Mouse (Mus musculus) E14TG2a.4 (cell line): ENCODE results near the gene Slc24a2.

Source experiments
- H3K27me3 ChIP-seq: 2 replicates; pipeline ENCODE4 v1.6.1; 2014; ENCODE audit warnings: low read length, control low read depth; ENCODE audit not compliant: insufficient read depth
- H3K36me3 ChIP-seq: 2 replicates; pipeline ENCODE4 v1.6.1; 2014; ENCODE audit warnings: low read length, control low read depth; ENCODE audit not compliant: insufficient read depth
- H3K4me1 ChIP-seq: replicated peaks from 2 replicates; pipeline ENCODE4 v1.6.1; 2014; ENCODE audit warnings: low read depth, low read length, control low read depth
- H3K4me3 ChIP-seq: replicated peaks from 2 replicates; pipeline ENCODE4 v1.5.1; 2014; ENCODE audit warnings: mild to moderate bottlenecking, low read length
- H3K9me3 ChIP-seq: 2 replicates; pipeline ENCODE4 v1.6.1; 2014; ENCODE audit warnings: low read length, control low read depth
- CTCF ChIP-seq: conservative IDR thresholded peaks from 2 replicates; pipeline ENCODE4 v1.5.1; 2014; ENCODE audit warnings: low read length
- NANOG ChIP-seq: IDR thresholded peaks from 2 replicates; pipeline ENCODE4 v1.6.1; 2014; ENCODE audit warnings: borderline replicate concordance, low read length, mixed read lengths
- POU5F1 ChIP-seq: IDR thresholded peaks from 2 replicates; pipeline ENCODE4 v1.6.1; 2014; ENCODE audit warnings: low read length, borderline replicate concordance

Slc24a2 gene

DNA sequence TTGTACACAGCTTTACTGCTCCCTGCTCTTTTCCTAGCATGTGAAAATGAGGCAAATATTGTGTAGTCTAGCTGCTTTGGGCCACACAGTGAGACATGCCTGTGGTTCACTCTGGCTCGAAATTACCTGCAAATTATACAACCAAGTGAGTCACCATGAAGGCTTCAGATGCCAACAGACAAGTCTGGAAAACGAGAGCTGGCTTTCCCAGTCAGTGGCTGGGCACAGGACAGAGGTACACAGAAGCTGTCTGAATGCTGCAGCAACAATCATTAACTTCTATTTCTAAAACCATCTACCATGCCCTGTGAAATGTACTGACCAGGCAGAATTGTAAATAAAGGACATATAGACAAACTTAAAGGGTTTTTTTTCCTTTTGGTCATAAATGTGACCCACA lies 151.6 kb downstream of the Slc24a2 start:
- H3K27me3 ChIP-seq = no peaks in the 10 kb centered on the region
- TF ChIP-seq NANOG (no peak), POU5F1 (no peak), CTCF (no peak)
- H3K4me3 ChIP-seq = no peak overlapping the region
- H3K36me3 ChIP-seq = no peaks in the 10 kb centered on the region
- no peaks in the 10 kb centered on the region for H3K4me1 ChIP-seq
- H3K9me3 ChIP-seq = no peaks in the 10 kb centered on the region

DNA sequence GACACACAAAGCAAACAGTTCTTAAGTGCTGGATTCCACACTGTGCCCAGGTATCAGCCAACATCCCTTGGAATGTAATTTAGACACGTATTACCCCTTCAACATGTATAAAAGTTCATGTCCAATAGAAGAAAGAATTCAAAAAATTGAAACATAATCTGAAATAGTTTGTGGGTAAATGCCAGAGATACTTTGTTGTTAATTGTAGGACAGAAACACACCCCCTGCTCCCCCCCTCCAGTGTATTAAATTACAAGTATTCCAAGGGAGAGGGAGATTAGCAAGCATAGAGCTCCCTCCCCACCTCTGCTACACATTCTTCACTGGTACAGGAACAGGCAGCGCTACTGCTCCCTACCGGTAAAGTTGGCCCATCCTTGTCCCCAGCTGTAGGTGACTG lies 154.5 kb downstream of the Slc24a2 start:
- Histone ChIP-seq H3K9me3 (no peaks in the 10 kb centered on the region), H3K36me3 (no peaks in the 10 kb centered on the region), H3K4me3 (no peak overlapping the region), H3K27me3 (no peaks in the 10 kb centered on the region), H3K4me1 (no peaks in the 10 kb centered on the region)
- TF ChIP-seq NANOG (no peak), POU5F1 (no peak), CTCF (no peak)

DNA sequence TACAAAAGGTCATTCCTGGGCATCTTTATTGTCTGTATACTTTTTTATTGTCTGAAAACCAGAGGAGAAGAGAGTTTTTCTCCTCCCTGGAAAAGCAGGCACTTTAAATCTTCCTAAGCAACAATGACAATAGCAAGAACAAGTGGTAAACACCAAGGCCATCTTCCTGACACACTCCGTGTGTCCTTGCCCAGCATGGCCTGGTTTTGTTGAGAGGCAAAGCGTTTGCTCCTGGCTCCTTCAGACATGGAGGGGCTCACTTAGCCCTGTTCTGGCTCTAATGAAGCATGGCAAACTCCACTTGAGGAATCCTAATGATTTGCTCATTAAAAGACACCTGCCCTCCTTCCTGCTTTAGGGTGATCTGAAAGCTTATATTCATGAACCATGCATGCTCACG lies 162.2 kb downstream of the Slc24a2 start:
- peaks cover 4% of the 10 kb centered on the region; the same call in 1 of the 2 replicates for H3K4me1 ChIP-seq
- TF ChIP-seq POU5F1 (no peak), CTCF (no peak), NANOG (no peak)
- H3K27me3 ChIP-seq = no peaks in the 10 kb centered on the region
- H3K36me3 ChIP-seq = no peaks in the 10 kb centered on the region
- no peaks in the 10 kb centered on the region for H3K9me3 ChIP-seq
- no peak overlapping the region for H3K4me3 ChIP-seq

DNA sequence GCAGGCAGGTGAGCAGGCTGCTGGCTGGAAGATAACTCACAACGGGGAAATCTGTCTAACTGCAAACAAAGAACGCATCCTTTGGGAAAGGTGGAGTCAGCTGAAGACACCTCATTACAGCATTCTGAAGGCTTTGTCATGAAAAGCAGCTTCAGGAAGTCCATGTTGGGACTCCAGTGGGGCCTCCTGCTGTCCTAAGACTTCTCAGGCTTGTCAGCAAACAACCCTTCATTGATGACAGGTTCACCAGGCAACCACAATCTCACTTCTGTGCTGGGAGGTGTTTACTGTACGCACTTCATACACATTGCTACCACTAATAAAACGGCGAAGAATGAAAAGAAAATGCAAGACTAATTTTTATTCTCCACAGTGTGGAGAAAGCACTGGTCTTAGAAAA lies 165.1 kb downstream of the Slc24a2 start:
- Histone ChIP-seq H3K4me1 (peaks cover 4% of the 10 kb centered on the region; the same call in 1 of the 2 replicates), H3K9me3 (no peaks in the 10 kb centered on the region), H3K36me3 (no peaks in the 10 kb centered on the region), H3K4me3 (no peak overlapping the region), H3K27me3 (no peaks in the 10 kb centered on the region)
- TF ChIP-seq POU5F1 = no peak
- TF ChIP-seq CTCF = no peak
- TF ChIP-seq NANOG = no peak

DNA sequence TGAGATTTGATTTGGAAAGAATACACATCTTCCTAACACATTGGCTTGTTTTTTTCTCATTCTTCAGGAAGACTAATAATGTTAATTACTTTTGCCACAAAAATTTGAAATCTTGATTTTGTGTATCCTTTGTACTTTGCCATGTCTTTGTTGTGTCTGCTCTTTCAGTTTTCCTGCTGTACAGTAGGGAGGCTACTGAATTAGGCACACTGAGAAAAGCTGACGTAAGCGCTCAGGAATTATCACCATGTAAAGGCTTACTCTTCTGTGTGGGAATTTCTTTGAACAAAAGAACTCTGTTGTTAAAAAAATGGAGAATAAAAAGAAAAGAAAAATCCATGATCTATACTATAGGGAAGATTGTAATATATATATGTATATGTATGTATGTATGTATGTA lies 165.7 kb downstream of the Slc24a2 start:
- Histone ChIP-seq H3K4me3 (no peak overlapping the region), H3K4me1 (peaks cover 4% of the 10 kb centered on the region; the same call in 1 of the 2 replicates), H3K27me3 (no peaks in the 10 kb centered on the region), H3K9me3 (peaks cover 3% of the 10 kb centered on the region), H3K36me3 (no peaks in the 10 kb centered on the region)
- TF ChIP-seq POU5F1 = no peak
- TF ChIP-seq NANOG = no peak
- TF ChIP-seq CTCF = no peak

DNA sequence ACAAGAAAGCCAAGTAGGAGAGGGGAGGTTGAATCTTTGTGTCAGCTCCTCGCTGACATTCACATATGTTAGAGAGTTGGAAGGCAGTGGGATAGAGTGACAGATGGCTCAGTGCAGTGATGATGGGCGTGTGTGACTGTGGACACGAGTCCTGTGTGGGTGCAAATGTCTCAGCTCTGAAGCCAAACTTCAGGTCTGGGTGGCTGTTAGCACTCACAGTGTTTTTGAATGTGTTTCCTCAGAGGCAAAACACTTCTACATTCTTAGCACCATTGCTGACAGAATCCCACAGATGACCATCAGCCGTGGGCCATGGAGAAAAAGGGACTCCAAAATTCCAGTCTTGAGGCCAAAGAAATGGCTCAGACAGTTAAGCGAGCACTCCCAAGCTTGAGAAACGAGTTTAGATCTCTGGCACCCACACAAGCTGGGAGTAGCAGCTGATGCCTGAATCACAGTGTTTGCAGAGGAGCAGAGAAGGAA lies 167.5 kb downstream of the Slc24a2 start:
- H3K27me3 ChIP-seq = no peaks in the 10 kb centered on the region
- H3K4me3 ChIP-seq = no peak overlapping the region
- no peaks in the 10 kb centered on the region for H3K36me3 ChIP-seq
- peaks cover 4% of the 10 kb centered on the region; the same call in 1 of the 2 replicates for H3K4me1 ChIP-seq
- TF ChIP-seq NANOG = no peak
- H3K9me3 ChIP-seq = peaks cover 14% of the 10 kb centered on the region

DNA sequence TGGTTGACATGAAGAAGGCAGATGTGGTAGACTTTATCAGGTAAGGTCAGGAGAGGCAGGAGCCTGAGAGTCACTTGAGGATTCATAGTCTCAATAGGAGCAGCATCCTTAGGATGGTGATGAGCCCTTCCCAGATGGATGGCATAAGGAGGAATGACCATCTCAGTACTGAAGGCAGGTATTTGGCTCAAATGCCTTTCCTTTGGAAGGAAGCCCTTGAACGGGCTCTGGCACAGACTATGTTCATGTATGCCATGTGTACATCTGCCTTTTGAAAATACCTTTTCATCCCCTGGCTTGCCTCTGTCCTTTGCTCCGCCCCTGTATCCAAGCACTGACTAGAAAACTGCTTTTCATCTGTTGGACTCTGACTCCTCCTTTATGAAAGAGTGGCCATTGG lies 168.6 kb downstream of the Slc24a2 start:
- Histone ChIP-seq H3K9me3 (peaks cover 22% of the 10 kb centered on the region), H3K36me3 (no peaks in the 10 kb centered on the region), H3K27me3 (no peaks in the 10 kb centered on the region), H3K4me3 (no peak overlapping the region), H3K4me1 (peaks cover 4% of the 10 kb centered on the region; the same call in 1 of the 2 replicates)
- no peak for TF ChIP-seq POU5F1
- no peak for TF ChIP-seq CTCF
- TF ChIP-seq NANOG = no peak

DNA sequence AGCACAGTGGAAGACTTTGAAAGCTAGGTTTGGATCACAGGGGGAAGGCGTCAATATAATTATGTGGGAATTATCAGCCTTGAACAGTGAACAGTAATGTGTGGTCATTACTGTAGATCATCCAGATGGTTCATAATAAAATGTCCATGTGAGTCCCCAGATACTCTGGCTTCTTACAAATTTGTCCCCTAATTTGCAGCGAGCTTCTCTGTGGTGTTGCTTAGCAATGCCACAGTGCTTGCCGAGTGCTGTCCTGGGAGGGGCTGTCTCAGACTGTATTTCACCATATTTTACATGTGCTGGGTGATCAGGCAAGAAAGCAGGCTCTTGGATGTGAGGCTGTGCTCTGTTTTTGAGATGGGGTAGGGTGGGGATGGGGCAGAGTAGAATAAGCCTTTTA lies 172.7 kb downstream of the Slc24a2 start:
- Histone ChIP-seq H3K9me3 (peaks cover 22% of the 10 kb centered on the region), H3K36me3 (no peaks in the 10 kb centered on the region), H3K4me3 (no peak overlapping the region), H3K27me3 (no peaks in the 10 kb centered on the region), H3K4me1 (no peaks in the 10 kb centered on the region)
- TF ChIP-seq CTCF = no peak
- TF ChIP-seq POU5F1 = no peak
- TF ChIP-seq NANOG = no peak

DNA sequence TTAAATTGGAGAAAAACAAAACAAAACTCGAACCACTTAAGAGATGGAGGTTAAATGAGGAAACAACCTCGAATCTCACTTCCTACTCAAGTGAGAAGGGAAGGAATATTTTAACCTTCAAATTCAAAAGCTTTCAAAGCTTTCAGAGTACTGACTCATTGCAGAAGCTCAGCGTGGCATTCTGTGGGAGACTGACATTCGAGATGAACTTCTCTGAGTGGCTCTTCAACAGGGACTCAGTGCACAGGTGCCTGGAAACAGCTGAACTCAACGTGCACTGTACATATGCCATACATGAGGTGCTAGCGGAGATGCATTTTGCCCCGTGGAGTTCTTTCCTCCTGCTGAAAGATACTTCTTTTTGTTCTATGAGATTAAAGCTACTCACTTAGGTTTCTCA lies 174.5 kb downstream of the Slc24a2 start:
- Histone ChIP-seq H3K36me3 (no peaks in the 10 kb centered on the region), H3K4me3 (no peak overlapping the region), H3K9me3 (peaks cover 22% of the 10 kb centered on the region), H3K4me1 (no peaks in the 10 kb centered on the region), H3K27me3 (no peaks in the 10 kb centered on the region)
- no peak for TF ChIP-seq NANOG
- no peak for TF ChIP-seq POU5F1
- no peak for TF ChIP-seq CTCF
